Comparison of ENCODE assay signal across 9 mouse cellular contexts in the genomic region with DNA sequence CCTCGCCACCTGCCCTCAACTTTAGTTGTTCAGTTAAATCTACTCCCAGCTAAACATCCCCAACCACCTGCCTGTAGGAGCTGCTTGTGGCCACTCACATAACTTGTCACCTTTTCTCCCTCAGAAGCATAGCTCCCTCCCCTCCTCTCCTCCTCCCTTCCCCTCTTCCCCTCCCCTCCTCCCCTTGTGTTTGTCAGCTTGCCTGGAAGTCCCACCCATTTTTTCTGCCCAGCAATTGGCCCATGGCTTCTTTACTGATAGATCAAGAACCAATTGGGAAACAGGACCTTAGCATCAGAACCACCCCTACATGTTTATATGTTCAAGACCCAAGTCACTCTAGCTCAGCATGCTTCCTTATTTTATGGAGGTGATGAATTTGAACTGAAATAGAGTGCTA. TPM values are rescaled to one million over a fixed set of nuclear protein-coding genes. Genes with fewer than 3 reads are reported as not detected.
A peak's percentile ranks its signal among the peaks of the same experiment; 100 is the strongest.
DNase-seq lines count a peak whose midpoint lies in the region; ATAC-seq and TF ChIP-seq lines count a peak whose summit lies in the region.
"Had no signal": no experiment of that assay in that cellular context is flagged by ENCODE, and none has a peak within 500 bp of the region (broad histone marks: within the 10 kb centered on the region; RNA-seq: fewer than 3 reads in every experiment).

No protein-coding gene starts in this region.

- no peaks in the 10 kb centered on the region for H3K9me3 ChIP-seq in lung, embryonic 16.5 days (ENCODE audit: control insufficient read depth, low read length)
- no peaks in the 10 kb centered on the region; the same call in 1 of the 2 replicates for H3K9me3 ChIP-seq in embryonic facial prominence, embryonic 14.5 days (ENCODE audit: control insufficient read depth, low read length)
- H3K9me3 ChIP-seq in stomach, embryonic 15.5 days: no peaks in the 10 kb centered on the region
- H3K9me3 ChIP-seq: hindbrain, embryonic 13.5 days had no signal

- 64% methylated on average over 1 of the region's 1 CpGs for WGBS in lung, embryonic 16.5 days
- 88% methylated on average over 1 of the region's 1 CpGs for whole genome bisulfite sequencing in lung, adult 2 months
- 84% methylated on average over 1 of the region's 1 CpGs for WGBS in embryonic facial prominence, embryonic 14.5 days
- 87% methylated on average over 1 of the region's 1 CpGs for WGBS in stomach, embryonic 15.5 days

- H3K9ac ChIP-seq in lung, embryonic 16.5 days (ENCODE audit: low read length): no peak overlapping the region
- H3K9ac ChIP-seq in embryonic facial prominence, embryonic 14.5 days (ENCODE audit: low read depth, low read length): no peak overlapping the region
- no peak overlapping the region for H3K9ac ChIP-seq in stomach, embryonic 15.5 days
- H3K9ac ChIP-seq: hindbrain, embryonic 13.5 days had no signal

- H3K4me1 ChIP-seq in lung, embryonic 16.5 days (replicated peaks; ENCODE audit: control insufficient read depth, insufficient read depth, low read length): peaks cover 19% of the 10 kb centered on the region
- peaks cover 6% of the 10 kb centered on the region for H3K4me1 ChIP-seq in lung, adult 2 months (ENCODE audit: control insufficient read depth, insufficient read depth, low read length)
- H3K4me1 ChIP-seq in embryonic facial prominence, embryonic 14.5 days (ENCODE audit: control insufficient read depth, insufficient read depth, low read length): peaks cover 4% of the 10 kb centered on the region; the same call in 1 of the 2 replicates
- H3K4me1 ChIP-seq in stomach, embryonic 15.5 days: 0 out of 2 replicates have a peak, but pooled peaks cover 4% of the 10 kb centered on the region
- H3K4me1 ChIP-seq: hindbrain, embryonic 13.5 days had no signal

- no peak overlapping the region for H3K4me2 ChIP-seq in lung, embryonic 16.5 days (ENCODE audit: low read depth, low read length)
- no peak overlapping the region for H3K4me2 ChIP-seq in embryonic facial prominence, embryonic 14.5 days (ENCODE audit: low read depth, low read length)
- no peak overlapping the region for H3K4me2 ChIP-seq in stomach, embryonic 15.5 days
- H3K4me2 ChIP-seq: hindbrain, embryonic 13.5 days had no signal

- H3K27ac ChIP-seq in lung, embryonic 16.5 days (ENCODE audit: low read length): peak overlapping the region; percentile 90
- H3K27ac ChIP-seq in embryonic facial prominence, embryonic 14.5 days (replicated peaks; ENCODE audit: low read depth, low read length): peak overlapping the region; percentile 61; the same call in 1 of the 2 replicates
- peak overlapping the region; percentile 73 for H3K27ac ChIP-seq in stomach, embryonic 15.5 days
- H3K27ac ChIP-seq: hindbrain, embryonic 13.5 days had no signal

- no peak for ATAC-seq in lung, embryonic 16.5 days (ENCODE audit: low read depth)
- ATAC-seq in embryonic facial prominence, embryonic 14.5 days (ENCODE audit: low read depth): no peak
- ATAC-seq in stomach, embryonic 15.5 days (ENCODE audit: insufficient read depth, low FRiP score, low read depth): peak; percentile 28; the same call in 1 of the 2 replicates
- ATAC-seq in megakaryocyte, adult 5-6 weeks (ENCODE audit: poor library complexity, severe bottlenecking): no peak

- no peak for TF ChIP-seq POLR2A in lung, adult 2 months (IDR thresholded peaks at IDR 0.05; ENCODE audit: borderline replicate concordance, extremely low read depth, low read depth, low read length)

- DNase-seq in heart, adult 11 months: peak; percentile 82
- no peak for DNase-seq in heart, adult 8-10 months (ENCODE audit: low spot score)
- no peak for DNase-seq in lung, adult 2 months
- DNase-seq in embryonic facial prominence, embryonic 14.5 days (ENCODE audit: low spot score): no peak
- DNase-seq in gastrocnemius, postnatal 10 days: no peak

- H3K36me3 ChIP-seq in lung, embryonic 16.5 days (ENCODE audit: control insufficient read depth, insufficient read depth, low read length): no peaks in the 10 kb centered on the region
- H3K36me3 ChIP-seq in embryonic facial prominence, embryonic 14.5 days (ENCODE audit: control insufficient read depth, insufficient read depth, low read length): no peaks in the 10 kb centered on the region
- H3K36me3 ChIP-seq in stomach, embryonic 15.5 days: no peaks in the 10 kb centered on the region
- H3K36me3 ChIP-seq: hindbrain, embryonic 13.5 days had no signal

- no peak for TF ChIP-seq CTCF in lung, adult 2 months (IDR thresholded peaks at IDR 0.05; ENCODE audit: insufficient read depth, low read length)

- no peaks in the 10 kb centered on the region for H3K27me3 ChIP-seq in lung, embryonic 16.5 days (ENCODE audit: control insufficient read depth, insufficient read depth, low read depth, low read length)
- no peaks in the 10 kb centered on the region for H3K27me3 ChIP-seq in embryonic facial prominence, embryonic 14.5 days (replicated peaks; ENCODE audit: control insufficient read depth, insufficient read depth, low read length)
- H3K27me3 ChIP-seq in stomach, embryonic 15.5 days (replicated peaks): no peaks in the 10 kb centered on the region
- H3K27me3 ChIP-seq: hindbrain, embryonic 13.5 days had no signal

- no peak overlapping the region for H3K4me3 ChIP-seq in lung, embryonic 16.5 days (ENCODE audit: low read length)
- no peak overlapping the region for H3K4me3 ChIP-seq in lung, adult 2 months (replicated peaks; ENCODE audit: extremely low read depth, low read depth, low read length)
- H3K4me3 ChIP-seq in embryonic facial prominence, embryonic 14.5 days (ENCODE audit: low read depth, low read length): no peak overlapping the region
- H3K4me3 ChIP-seq in stomach, embryonic 15.5 days (replicated peaks): no peak overlapping the region
- H3K4me3 ChIP-seq: hindbrain, embryonic 13.5 days had no signal

RNA-seq across cellular contexts. Expression of a gene that starts 22.9 kb away (rescaled TPM):
- total RNA-seq in heart, adult 8-10 months (2022): 10 to 100 TPM; 36.4 to 46.9 (median 43.4) TPM
- polyA plus RNA-seq in lung, embryonic 16.5 days (2015; fragmentation: Nextera tagmentation; extraction: Ambion mirVana): 617 and 655 TPM in 2 replicates
- polyA plus RNA-seq in lung, adult 2 months (2012; rRNA removed): 36.0 and 44.5 TPM in 2 replicates
- polyA plus RNA-seq in embryonic facial prominence, embryonic 14.5 days (2014; fragmentation: Nextera tagmentation; extraction: Ambion mirVana): 833 and 870 TPM in 2 replicates
- 327 and 347 TPM in 2 replicates for polyA plus RNA-seq in stomach, embryonic 15.5 days (2015; fragmentation: Nextera tagmentation; extraction: Ambion mirVana)
- total RNA-seq in gastrocnemius, postnatal 10 days (2021): 100 to 1,000 TPM; 329 to 424 TPM
- 0.16 and 1.1 TPM in 2 replicates for total RNA-seq in megakaryocyte, adult 5-6 weeks (2015)
- total RNA-seq in megakaryocyte, adult 5-6 weeks (2017): 0.44 and 0.89 TPM in 2 replicates
